Mouse (Mus musculus): ENCODE data around the gene Mtmr4.
A peak's percentile ranks its signal among the peaks of the same experiment; 100 is the strongest.

The Mtmr4 gene

DNA sequence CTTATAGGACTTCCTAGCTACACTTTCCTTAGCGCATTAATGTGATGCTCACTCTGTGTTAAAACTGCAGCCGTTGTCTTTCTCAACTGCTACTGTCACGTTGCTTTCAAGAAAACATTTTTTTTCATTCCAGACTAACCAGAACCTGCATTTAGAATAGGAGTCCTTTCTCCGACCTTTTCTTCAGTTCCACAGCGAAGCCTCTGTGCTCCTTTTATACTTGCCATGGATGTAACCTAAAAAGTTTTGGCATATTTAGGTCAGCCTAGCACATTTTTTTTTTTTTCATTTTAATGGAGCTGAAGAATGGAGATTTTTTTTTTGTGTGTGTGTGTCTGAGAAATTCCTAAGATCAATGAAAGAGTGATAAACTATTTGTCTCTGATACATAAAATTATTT is 23.6 kb downstream of the Mtmr4 start:
- no peak for DNase-seq (ENCODE audit: low read depth, low spot score)

DNA sequence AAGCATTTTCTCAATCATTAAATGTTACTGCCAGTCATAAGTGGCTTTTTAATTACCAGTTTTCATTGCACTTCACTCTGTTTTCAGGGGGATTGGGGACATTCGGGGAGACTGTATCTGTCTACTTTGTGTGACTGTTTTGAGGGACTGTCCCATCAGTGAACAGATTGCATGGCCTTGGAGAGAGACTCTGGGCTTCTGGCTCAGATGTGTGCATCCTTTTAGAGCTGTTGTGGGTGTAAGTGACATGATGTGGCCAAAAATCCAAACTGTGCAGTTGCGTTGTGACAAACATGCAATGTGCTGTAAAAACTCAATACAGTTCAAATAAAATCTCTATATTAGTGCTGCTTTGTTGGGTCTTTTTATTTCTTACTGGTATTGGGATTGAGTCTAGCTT is 24.0 kb downstream of the Mtmr4 start:
- no peak for DNase-seq (ENCODE audit: low read depth, low spot score)

DNA sequence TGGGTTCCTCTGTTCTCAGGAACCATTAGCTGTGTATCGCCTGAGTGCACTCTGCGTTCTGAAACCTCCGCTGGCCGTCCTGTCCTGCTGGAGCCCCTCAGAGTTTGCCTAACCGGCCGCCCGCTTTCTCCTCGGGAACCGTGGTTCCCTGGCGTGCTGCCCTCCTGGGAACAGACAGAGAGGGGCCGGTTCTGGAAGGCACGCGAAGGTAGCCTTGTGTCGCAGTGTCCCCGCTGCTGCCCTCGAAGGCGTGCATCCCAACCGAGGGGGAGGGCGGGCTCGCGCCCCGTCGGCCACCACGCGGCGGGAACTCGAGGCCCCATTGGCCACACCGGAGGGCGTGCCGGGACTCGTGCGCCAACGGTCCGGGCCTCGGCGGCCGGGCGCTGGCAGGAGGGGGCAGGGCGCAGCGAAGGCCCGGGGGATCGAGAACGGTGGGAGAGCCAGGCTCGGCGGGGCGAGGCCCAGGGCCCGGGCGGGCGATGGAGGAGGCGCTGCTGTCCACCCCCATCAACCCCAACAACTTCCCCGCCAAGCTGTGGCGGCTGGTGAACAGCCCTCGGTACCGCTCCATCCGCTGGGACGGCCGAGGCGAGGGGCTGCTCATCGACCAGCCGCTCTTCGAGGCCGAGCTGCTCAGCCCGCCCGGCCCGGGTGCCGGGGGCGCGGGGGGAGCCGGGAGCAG is 25.0 kb downstream of the Mtmr4 start, which contains the start of gene Hsf5:
TSS of gene Hsf5 (plus strand) at position 375 of the 685 bp plus-strand sequence.
- no peak for DNase-seq (ENCODE audit: low read depth, low spot score)

- no peak for DNase-seq (ENCODE audit: low read depth, low spot score)
Observed at GRCm38 (mm10) chr11:87617606-87618005, 25.6 kb downstream of the Mtmr4 start.

DNA sequence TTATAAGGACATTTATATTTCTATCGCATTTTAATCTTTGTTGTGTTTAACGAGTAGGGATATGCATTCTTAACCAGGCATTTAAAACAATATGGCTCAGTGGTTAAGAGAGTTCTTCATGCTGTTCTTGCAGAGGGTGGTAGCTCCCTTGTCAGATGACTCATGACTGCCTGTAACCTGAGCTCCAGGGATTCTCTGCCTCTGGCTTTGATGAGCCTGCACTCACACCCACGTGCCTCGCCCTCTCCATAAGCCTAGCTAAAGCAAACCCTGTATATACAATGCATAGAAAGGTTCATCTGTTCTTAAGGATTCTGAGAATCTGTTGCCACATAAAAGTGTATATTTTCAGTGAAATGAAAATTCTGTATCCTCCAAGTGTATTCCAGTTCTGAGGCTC is 31.2 kb downstream of the Mtmr4 start:
- no peak for DNase-seq (ENCODE audit: low read depth, low spot score)

GRCm38 (mm10) chr11:87629859-87630258 is 37.9 kb downstream of the Mtmr4 start:
- DNase-seq (ENCODE audit: low read depth, low spot score) = no peak

- DNase-seq (ENCODE audit: low read depth, low spot score) = no peak
Observed at GRCm38 (mm10) chr11:87638793-87639192, 46.8 kb downstream of the Mtmr4 start.

DNA sequence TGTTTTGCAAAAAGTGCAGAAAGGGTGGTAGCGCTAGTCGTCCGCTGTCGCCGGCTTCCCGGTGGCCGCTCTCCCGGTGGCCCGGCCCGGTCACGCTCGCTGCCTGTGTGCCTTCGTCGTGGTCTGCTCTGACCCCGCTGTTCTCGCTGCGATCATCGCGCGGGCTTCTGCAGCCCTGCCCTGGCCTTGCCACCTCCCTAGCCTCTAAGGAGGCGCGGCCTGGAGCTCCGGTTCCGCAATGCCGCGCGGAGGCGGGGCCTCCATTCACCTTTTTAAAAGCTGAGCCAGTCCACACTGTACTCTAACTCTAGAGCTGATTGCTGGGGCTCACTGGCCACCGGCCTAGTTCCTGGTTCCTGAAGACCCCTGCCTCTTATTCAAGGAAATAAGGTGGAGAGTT is 47.2 kb downstream of the Mtmr4 start:
- no peak for DNase-seq (ENCODE audit: low read depth, low spot score)

DNA sequence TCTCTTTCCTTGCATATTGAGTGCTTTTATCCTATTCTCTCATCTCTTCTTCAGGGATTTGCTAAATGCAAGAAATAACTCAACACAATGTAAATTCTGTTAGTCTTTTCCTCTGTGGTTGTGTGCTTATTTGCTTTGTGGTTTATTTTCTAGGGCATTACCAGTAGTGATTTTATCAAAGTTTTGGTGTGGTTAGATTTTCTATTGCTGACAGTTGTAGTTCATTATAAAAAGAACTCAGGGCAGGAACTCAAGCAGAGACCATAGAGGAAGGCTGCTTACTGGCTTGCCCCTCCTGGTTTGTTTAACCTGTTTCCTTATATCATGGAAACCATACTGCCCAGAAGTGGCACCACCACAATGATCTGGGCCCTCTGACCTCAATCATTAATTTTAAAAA is 50.9 kb downstream of the Mtmr4 start:
- DNase-seq (ENCODE audit: low read depth, low spot score) = no peak

DNA sequence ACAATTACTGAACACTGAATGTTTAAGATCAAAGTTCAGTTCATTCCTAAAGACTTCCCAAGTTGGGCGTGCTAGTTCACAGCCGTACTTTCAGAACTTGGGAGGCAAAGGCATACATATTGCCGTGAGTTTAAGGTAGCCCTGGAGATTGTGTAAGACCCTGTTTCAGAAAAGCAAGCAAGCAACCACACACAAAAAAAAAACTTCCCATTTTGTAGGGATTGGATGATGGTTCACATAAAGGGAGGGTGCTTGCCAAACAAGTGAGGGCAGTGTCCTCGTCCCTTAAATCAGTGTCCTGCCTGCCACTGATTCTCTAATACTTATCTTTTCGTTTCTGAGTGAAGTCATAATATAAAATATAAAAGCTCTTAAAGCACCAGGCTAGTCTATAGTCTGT is 62.7 kb downstream of the Mtmr4 start:
- no peak for DNase-seq (ENCODE audit: low read depth, low spot score)

DNA sequence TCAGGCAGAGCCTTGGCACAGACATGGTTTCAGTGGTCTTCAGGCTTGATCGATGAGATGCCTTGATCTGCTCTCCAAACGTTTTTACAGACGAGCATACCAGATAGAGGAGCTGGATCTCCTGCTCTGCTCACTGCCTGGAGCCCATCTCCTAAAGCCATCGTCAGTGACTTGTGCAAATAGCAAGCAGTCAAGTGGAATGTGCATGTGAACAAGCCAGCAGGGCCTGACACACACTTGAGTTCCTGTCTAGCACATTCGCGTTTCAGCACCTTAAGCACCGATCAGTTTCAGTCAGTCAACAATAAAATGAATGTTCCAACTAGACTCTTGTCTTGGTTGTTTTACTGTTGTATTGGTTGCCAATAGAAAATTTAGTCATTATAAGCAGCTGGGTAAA is 67.3 kb downstream of the Mtmr4 start:
- DNase-seq (ENCODE audit: low read depth, low spot score) = no peak

- peak; percentile 73 for DNase-seq (ENCODE audit: low read depth, low spot score)
Observed at GRCm38 (mm10) chr11:87662407-87662806, 70.4 kb downstream of the Mtmr4 start, which contains the start of gene Rnf43. Gene Rnf43, plus strand, starts transcription at chr11:87662722.

- no peak for DNase-seq (ENCODE audit: low read depth, low spot score)
Observed at GRCm38 (mm10) chr11:87662822-87663221, 70.9 kb downstream of the Mtmr4 start.

DNA sequence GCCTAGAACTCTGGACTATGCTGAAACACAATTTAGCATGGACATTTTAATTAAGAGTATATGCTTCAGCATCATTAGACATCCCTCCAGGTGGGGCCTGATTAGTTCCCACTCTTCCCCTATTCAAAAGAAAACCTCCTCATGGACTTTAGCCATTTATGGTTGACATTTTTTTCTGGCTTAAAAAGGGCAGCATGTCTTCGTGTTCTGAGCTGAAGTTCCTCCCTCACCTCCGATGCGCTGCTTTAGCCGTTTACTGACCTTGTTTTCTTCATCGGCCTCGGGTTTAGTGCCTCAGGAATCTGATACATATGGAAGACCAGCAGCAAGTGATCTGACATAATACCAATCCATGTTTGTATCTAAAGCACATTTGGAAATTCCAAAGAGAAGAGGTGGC is 72.0 kb downstream of the Mtmr4 start:
- DNase-seq (ENCODE audit: low read depth, low spot score) = no peak

DNA sequence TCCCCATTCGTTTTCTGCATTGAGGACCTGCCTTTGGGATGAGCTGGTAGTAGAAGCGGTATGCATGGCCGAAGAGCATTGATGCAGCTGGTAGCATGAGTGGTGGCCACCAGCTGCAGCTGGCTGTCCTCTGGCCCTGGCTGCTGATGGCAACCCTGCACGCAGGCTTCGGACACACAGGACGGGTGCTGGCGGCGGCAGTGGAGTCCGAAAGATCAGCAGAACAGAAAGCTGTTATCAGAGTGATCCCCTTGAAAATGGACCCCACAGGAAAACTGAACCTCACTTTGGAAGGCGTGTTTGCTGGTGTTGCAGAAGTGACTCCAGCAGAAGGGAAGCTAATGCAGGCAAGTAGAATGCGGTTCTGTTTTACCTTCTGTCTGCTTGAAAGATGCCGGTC is 72.6 kb downstream of the Mtmr4 start:
- no peak for DNase-seq (ENCODE audit: low read depth, low spot score)

GRCm38 (mm10) chr11:87665224-87665623 is 73.3 kb downstream of the Mtmr4 start:
- DNase-seq (ENCODE audit: low read depth, low spot score) = no peak

- no peak for DNase-seq (ENCODE audit: low read depth, low spot score)
Observed at GRCm38 (mm10) chr11:87665658-87666057, 73.7 kb downstream of the Mtmr4 start.
